Mouse (Mus musculus) stomach, postnatal 0 days (tissue): ENCODE measurements around the gene Gm28998. TPM values are rescaled to one million over a fixed set of nuclear protein-coding genes. Genes with fewer than 3 reads are reported as not detected.
"Not testable (repeated sequence)": the region's sequence is repeated elsewhere in the genome, so short reads cannot be mapped to it uniquely, and the experiment has no call there.

ENCODE experiments used
- ATAC-seq: fragments of 200-750 bp; cut with Nextera tagmentation; 2 replicates; pipeline ENCODE4 v1.8.0; 2017; ENCODE audit not compliant: low FRiP score, low TSS enrichment
- DNase-seq: peaks from one replicate; pipeline ENCODE4 v3.0.0-alpha.2; 2016; ENCODE audit warnings: low spot score
- H3K27ac ChIP-seq: fragments of 300-500 bp; sonication (generic); replicated peaks from 2 replicates; pipeline ENCODE4 v1.5.1; 2014; ENCODE audit warnings: mild to moderate bottlenecking, control low read depth
- H3K27me3 ChIP-seq: fragments of 300-500 bp; sonication (generic); 2 replicates; pipeline ENCODE4 v1.6.1; 2014; ENCODE audit warnings: low read length; ENCODE audit not compliant: control insufficient read depth, insufficient read depth
- H3K36me3 ChIP-seq: fragments of 300-500 bp; sonication (generic); 2 replicates; pipeline ENCODE4 v1.6.1; 2014; ENCODE audit warnings: low read length, mixed read lengths; ENCODE audit not compliant: control insufficient read depth, insufficient read depth
- H3K4me1 ChIP-seq: fragments of 300-500 bp; sonication (generic); replicated peaks from 2 replicates; pipeline ENCODE4 v1.6.1; 2014; ENCODE audit warnings: antibody characterized with exemption; ENCODE audit not compliant: control insufficient read depth, insufficient read depth
- H3K4me2 ChIP-seq: fragments of 300-500 bp; sonication (generic); replicated peaks from 2 replicates; pipeline ENCODE4 v1.6.1; 2014; ENCODE audit warnings: low read depth, mild to moderate bottlenecking, control low read depth, moderate library complexity
- H3K4me3 ChIP-seq: fragments of 300-500 bp; sonication (generic); 2 replicates; pipeline ENCODE4 v1.5.1; 2014; ENCODE audit warnings: low read depth, low read length, control low read depth
- H3K9ac ChIP-seq: fragments of 300-500 bp; sonication (generic); 2 replicates; pipeline ENCODE4 v1.6.1; 2014; ENCODE audit warnings: mild to moderate bottlenecking, low read length, control low read depth, mixed read lengths
- H3K9me3 ChIP-seq: fragments of 300-500 bp; sonication (generic); 2 replicates; pipeline ENCODE4 v1.6.1; 2016; ENCODE audit warnings: low read length; ENCODE audit not compliant: control insufficient read depth
- WGBS: fragments of 180-500 bp; shearing (Covaris S2); extraction: QIAGEN DNeasy Blood & Tissue Kit; methylation state at CpG from one replicate; pipeline ENCODE4 v1.1.7; 2014; 5-methylcytosine and 5-hydroxymethylcytosine counted together
- polyA plus RNA-seq: library from polyadenylated mRNA; unstranded; fragments of >200 nt; fragmentation: Nextera tagmentation; extraction: Ambion mirVana; gene quantifications from 2 replicates; pipeline ENCODE4 v1.2.1, GENCODE M21; 2015

Gm28998 gene
- not detected in 2 replicates for polyA plus RNA-seq

GRCm38 (mm10) chrY:7253487-7253886 is at the start of gene Gm28998:
Gm28998 (plus strand) TSS chrY:7253787.
- not testable (repeated sequence) for H3K4me3 ChIP-seq, H3K4me1 ChIP-seq, H3K27me3 ChIP-seq, H3K27ac ChIP-seq, H3K4me2 ChIP-seq, H3K9ac ChIP-seq, DNase-seq, H3K36me3 ChIP-seq, ATAC-seq, H3K9me3 ChIP-seq
- WGBS, result no CpG with 5 or more reads among the region's 8 CpGs

Other genes starting within 250 kb of the Gm28998 start
- not detected in 2 replicates for gene Gm21244, start 84.5 kb upstream of the Gm28998 start, polyA plus RNA-seq
- not detected in 2 replicates for gene Gm21788, start 151.2 kb downstream of the Gm28998 start, polyA plus RNA-seq